11 mouse cellular contexts compared by ENCODE assay signal in the genomic region with DNA sequence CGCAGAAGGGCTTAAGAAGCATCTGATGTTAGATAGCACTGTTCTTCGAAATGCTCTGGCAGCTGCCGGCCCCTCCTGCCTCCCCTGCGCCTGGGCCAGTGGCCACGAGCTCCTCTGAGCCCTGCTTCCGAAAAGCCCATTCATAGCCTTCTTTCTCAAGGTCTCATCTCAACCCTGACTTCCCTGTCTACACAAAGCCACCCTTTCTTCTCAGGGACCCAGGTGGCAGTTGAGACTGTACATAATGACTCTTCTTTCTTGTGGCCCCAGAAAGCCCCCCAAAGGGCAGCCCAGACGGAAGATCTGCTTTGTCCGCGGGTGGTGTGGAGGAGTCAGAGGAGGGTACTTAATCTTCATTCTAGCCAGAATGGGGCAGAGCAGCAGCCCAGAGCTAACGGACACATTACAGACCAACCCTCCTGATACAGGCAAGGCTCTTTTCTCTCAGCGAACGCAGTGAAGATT. TPM values are rescaled to one million over a fixed set of nuclear protein-coding genes. Genes with fewer than 3 reads are reported as not detected.
DNase-seq lines count a peak whose midpoint lies in the region; ATAC-seq lines count a peak whose summit lies in the region.
"Had no signal": no experiment of that assay in that cellular context is flagged by ENCODE, and none has a peak within 500 bp of the region (broad histone marks: within the 10 kb centered on the region; RNA-seq: fewer than 3 reads in every experiment).

No protein-coding gene starts in this region.

- H3K9ac ChIP-seq in hindbrain, embryonic 12.5 days = no peak overlapping the region
- H3K9ac ChIP-seq: intestine, embryonic 15.5 days; liver, embryonic 14.5 days had no signal

- no peak overlapping the region for H3K4me2 ChIP-seq in hindbrain, embryonic 12.5 days (replicated peaks)
- H3K4me2 ChIP-seq: intestine, embryonic 15.5 days had no signal

- H3K4me3 ChIP-seq in hindbrain, embryonic 10.5 days = no peak overlapping the region
- no peak overlapping the region for H3K4me3 ChIP-seq in hindbrain, embryonic 12.5 days
- H3K4me3 ChIP-seq: intestine, embryonic 15.5 days had no signal

- peak overlapping the region; percentile 68 for H3K27ac ChIP-seq in hindbrain, embryonic 10.5 days
- no peak overlapping the region for H3K27ac ChIP-seq in hindbrain, embryonic 12.5 days
- H3K27ac ChIP-seq: intestine, embryonic 15.5 days; liver, embryonic 14.5 days had no signal

- intact Hi-C loops in left cerebral cortex, postnatal 14 days (cut with DNase I) = loop anchor here (10.0 kb wide), 1 partner anchor 398 kb away; no protein-coding TSS in a partner anchor

- 66% methylated on average over 12 of the region's 12 CpGs for WGBS in hindbrain, embryonic 10.5 days
- 45% methylated on average over 12 of the region's 12 CpGs for WGBS in hindbrain, embryonic 12.5 days

- H3K36me3 ChIP-seq in hindbrain, embryonic 10.5 days = no peaks in the 10 kb centered on the region
- no peaks in the 10 kb centered on the region for H3K36me3 ChIP-seq in hindbrain, embryonic 12.5 days
- H3K36me3 ChIP-seq: intestine, embryonic 15.5 days had no signal

- peaks cover 16% of the 10 kb centered on the region for H3K4me1 ChIP-seq in hindbrain, embryonic 10.5 days (replicated peaks)
- 0 out of 2 replicates have a peak, but pooled peaks cover 15% of the 10 kb centered on the region for H3K4me1 ChIP-seq in hindbrain, embryonic 12.5 days
- H3K4me1 ChIP-seq: intestine, embryonic 15.5 days had no signal

- no peaks in the 10 kb centered on the region for H3K27me3 ChIP-seq in hindbrain, embryonic 10.5 days (ENCODE audit: insufficient read depth, poor library complexity, severe bottlenecking)
- no peaks in the 10 kb centered on the region for H3K27me3 ChIP-seq in hindbrain, embryonic 12.5 days
- H3K27me3 ChIP-seq: CH12.LX; intestine, embryonic 15.5 days had no signal

- no peak for DNase-seq in hindbrain, embryonic 10.5 days (ENCODE audit: low spot score)
- peak; percentile 35 to 51 for DNase-seq in frontal cortex, postnatal 14 days (ENCODE audit: low spot score in 2 of 2)
- DNase-seq in left cerebral cortex, postnatal 14 days (ENCODE audit: low spot score in 2 of 2) = peak; percentile 45 to 64
- peak; percentile 41 for DNase-seq in right cerebral cortex, postnatal 14 days
- no peak for DNase-seq in embryo, embryonic 9.5 days (ENCODE audit: extremely low spot score)
- DNase-seq in kidney, postnatal 36 days = no peak
- no peak for DNase-seq in spleen, postnatal 10 days (ENCODE audit: low spot score in 2 of 2)

- no peaks in the 10 kb centered on the region for H3K9me3 ChIP-seq in hindbrain, embryonic 10.5 days
- no peaks in the 10 kb centered on the region for H3K9me3 ChIP-seq in hindbrain, embryonic 12.5 days (replicated peaks)
- H3K9me3 ChIP-seq: intestine, embryonic 15.5 days had no signal

- ATAC-seq in hindbrain, embryonic 12.5 days (ENCODE audit: low FRiP score) = no peak
- ATAC-seq: intestine, embryonic 15.5 days had no signal

RNA-seq across cellular contexts. Expression of a gene that starts 11.7 kb away (rescaled TPM):
- 45.6 TPM in 2 replicates for polyA plus RNA-seq in hindbrain, embryonic 10.5 days (2016; fragmentation: Nextera tagmentation; extraction: Ambion mirVana)
- polyA plus RNA-seq in hindbrain, embryonic 12.5 days (2016; fragmentation: Nextera tagmentation; extraction: Ambion mirVana) = 31.5 and 32.2 TPM in 2 replicates
- total RNA-seq in left cerebral cortex, postnatal 14 days (2021) = 10 to 100 TPM; 12.1 to 14.3 TPM

RNA-seq across cellular contexts. Expression of a gene that starts 39.8 kb away (rescaled TPM):
- 38.5 and 40.3 TPM in 2 replicates for polyA plus RNA-seq in hindbrain, embryonic 10.5 days (2016; fragmentation: Nextera tagmentation; extraction: Ambion mirVana)
- polyA plus RNA-seq in hindbrain, embryonic 12.5 days (2016; fragmentation: Nextera tagmentation; extraction: Ambion mirVana) = 38.3 and 47.3 TPM in 2 replicates
- total RNA-seq in left cerebral cortex, postnatal 14 days (2021) = 100 to 1,000 TPM in 1 of 2 experiments, 10 to 100 TPM in 1; 92.2 to 114 TPM

RNA-seq across cellular contexts. Expression of a gene that starts 49.7 kb away (rescaled TPM):
- 7.0 and 15.1 TPM in 2 replicates for polyA plus RNA-seq in hindbrain, embryonic 10.5 days (2016; fragmentation: Nextera tagmentation; extraction: Ambion mirVana)
- polyA plus RNA-seq in hindbrain, embryonic 12.5 days (2016; fragmentation: Nextera tagmentation; extraction: Ambion mirVana) = 27.3 and 27.7 TPM in 2 replicates
- total RNA-seq in left cerebral cortex, postnatal 14 days (2021) = 100 to 1,000 TPM; 423 to 475 TPM

Comparison
In these comparisons a context has a peak if more than half of its experiments do, and no peak if none do; other contexts are left out.
1. DNase-seq: peak in frontal cortex, postnatal 14 days (2 of 2), left cerebral cortex, postnatal 14 days (2 of 2) and right cerebral cortex, postnatal 14 days (single experiment); none in hindbrain, embryonic 10.5 days (single experiment), embryo, embryonic 9.5 days (single experiment), kidney, postnatal 36 days (0 of 2) and spleen, postnatal 10 days (0 of 2).